Mouse (Mus musculus): ENCODE results near the gene Osbpl6. TPM values are rescaled to one million over a fixed set of nuclear protein-coding genes. Genes with fewer than 3 reads are reported as not detected.

Gene Osbpl6
- polyA plus RNA-seq, 1 experiment from 2014 or later, result 27.2 TPM

DNA sequence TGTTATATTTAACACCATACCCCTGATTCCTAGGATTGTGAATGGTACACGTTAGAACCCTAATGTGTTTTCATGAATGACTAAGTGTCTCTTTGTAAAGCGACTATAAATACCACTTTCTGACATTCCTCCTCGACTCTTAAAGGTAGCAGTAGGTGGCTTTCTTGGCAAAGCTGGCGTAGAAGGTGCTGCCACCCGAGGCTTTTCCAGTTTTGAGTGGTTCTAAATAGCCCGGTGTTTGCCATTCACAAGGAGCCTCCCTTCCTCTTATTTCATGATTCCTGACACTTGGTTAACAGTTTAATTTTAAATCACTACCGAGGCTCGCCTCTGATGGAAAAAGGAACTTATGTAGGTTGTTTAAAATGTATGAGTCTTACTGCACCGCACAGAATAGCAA, 64.1 kb downstream of the Osbpl6 start:
- no peak overlapping the region for H3K27ac ChIP-seq (replicated peaks)
- 76% methylated on average over 9 of the region's 9 CpGs for whole genome bisulfite sequencing
- H3K36me3 ChIP-seq, result 0 out of 2 replicates have a peak, but pooled peaks cover 8% of the 10 kb centered on the region
- no peak overlapping the region for H3K4me2 ChIP-seq
- ATAC-seq (ENCODE audit: low read depth), result no peak
- H3K4me1 ChIP-seq (replicated peaks), result no peaks in the 10 kb centered on the region
- no peaks in the 10 kb centered on the region for H3K27me3 ChIP-seq
- H3K4me3 ChIP-seq, result no peak overlapping the region
- no peak overlapping the region for H3K9ac ChIP-seq
- H3K9me3 ChIP-seq, result no peaks in the 10 kb centered on the region

DNA sequence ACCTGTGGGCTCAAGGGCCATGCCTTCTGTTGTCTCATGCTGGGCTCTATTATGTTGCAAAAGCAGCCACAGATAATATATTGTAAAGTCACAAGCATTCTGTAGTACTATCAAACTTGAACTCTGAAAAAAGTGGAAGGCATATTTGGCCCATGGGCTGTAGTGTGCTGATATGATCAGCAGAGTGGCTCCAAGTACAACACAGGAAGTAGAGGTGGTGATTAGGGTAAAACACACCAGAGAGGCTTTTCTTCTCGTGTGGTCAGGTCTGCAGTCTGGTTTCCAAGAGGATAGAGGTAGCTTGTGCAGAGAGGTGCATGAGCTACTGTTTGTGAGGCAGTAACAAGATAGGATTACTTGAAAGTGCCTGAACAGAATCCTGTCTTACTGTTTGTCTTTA, 69.5 kb downstream of the Osbpl6 start:
- Histone ChIP-seq H3K27ac (replicated peaks) (no peak overlapping the region), H3K9ac (no peak overlapping the region), H3K4me1 (replicated peaks) (0 out of 2 replicates have a peak, but pooled peaks cover 6% of the 10 kb centered on the region), H3K9me3 (no peaks in the 10 kb centered on the region), H3K36me3 (0 out of 2 replicates have a peak, but pooled peaks cover 8% of the 10 kb centered on the region), H3K27me3 (no peaks in the 10 kb centered on the region), H3K4me2 (no peak overlapping the region), H3K4me3 (no peak overlapping the region)
- no peak for ATAC-seq (ENCODE audit: low read depth)
- WGBS, result 67% methylated on average over 1 of the region's 1 CpGs

DNA sequence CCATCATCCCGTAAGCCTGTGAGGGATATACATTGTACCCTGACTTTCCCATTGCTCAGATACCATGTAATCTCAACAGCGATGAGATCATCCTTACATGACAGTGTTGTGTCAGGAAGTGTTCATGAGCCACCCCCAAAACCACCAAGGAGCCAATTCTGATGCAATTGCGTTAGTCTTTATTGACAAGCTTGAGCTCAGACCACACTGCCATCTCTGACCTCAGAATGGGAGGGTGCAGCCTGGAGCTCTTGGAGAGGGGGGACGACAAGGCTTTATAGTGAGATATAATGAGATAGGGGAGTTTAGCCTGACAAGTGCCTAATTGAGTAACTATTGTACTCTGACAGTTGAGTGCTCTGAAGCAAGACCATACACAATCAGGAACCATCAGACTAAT, 82.5 kb downstream of the Osbpl6 start:
- H3K36me3 ChIP-seq, result no peaks in the 10 kb centered on the region
- no peak for ATAC-seq (ENCODE audit: low read depth)
- WGBS, result 85% methylated on average over 4 of the region's 4 CpGs
- no peaks in the 10 kb centered on the region for H3K9me3 ChIP-seq
- no peak overlapping the region for H3K4me2 ChIP-seq
- no peak overlapping the region for H3K9ac ChIP-seq
- H3K27me3 ChIP-seq, result no peaks in the 10 kb centered on the region
- H3K4me3 ChIP-seq, result no peak overlapping the region
- H3K4me1 ChIP-seq (replicated peaks), result peaks cover 23% of the 10 kb centered on the region
- H3K27ac ChIP-seq (replicated peaks), result no peak overlapping the region

DNA sequence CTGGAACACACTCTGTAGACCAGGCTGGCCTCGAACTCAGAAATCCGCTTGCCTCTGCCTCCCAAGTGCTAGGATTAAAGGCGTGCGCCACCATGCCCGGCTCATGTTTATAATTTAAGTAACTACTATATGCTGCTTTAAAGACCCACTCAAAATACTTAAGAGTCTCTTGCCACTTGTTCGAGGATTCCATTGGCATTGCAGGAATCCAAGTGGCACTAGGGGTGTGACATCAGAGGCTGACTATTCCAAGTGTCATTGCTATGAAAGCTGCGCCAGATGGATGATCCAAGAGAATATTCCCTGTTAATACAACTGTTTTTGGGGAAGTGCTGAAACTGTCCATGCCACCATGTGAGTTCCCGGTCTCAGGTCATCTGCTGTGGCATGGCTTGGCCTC, 83.9 kb downstream of the Osbpl6 start:
- no peaks in the 10 kb centered on the region for H3K27me3 ChIP-seq
- peaks cover 23% of the 10 kb centered on the region for H3K4me1 ChIP-seq (replicated peaks)
- no peak overlapping the region for H3K4me2 ChIP-seq
- H3K27ac ChIP-seq (replicated peaks), result no peak overlapping the region
- H3K36me3 ChIP-seq, result no peaks in the 10 kb centered on the region
- ATAC-seq (ENCODE audit: low read depth), result no peak
- H3K9me3 ChIP-seq, result no peaks in the 10 kb centered on the region
- no peak overlapping the region for H3K9ac ChIP-seq
- WGBS, result 97% methylated on average over 8 of the region's 8 CpGs
- H3K4me3 ChIP-seq, result no peak overlapping the region

GRCm38 (mm10) chr2:76491371-76491770, 85.1 kb downstream of the Osbpl6 start:
- Histone ChIP-seq H3K36me3 (no peaks in the 10 kb centered on the region), H3K4me1 (replicated peaks) (peaks cover 23% of the 10 kb centered on the region), H3K27ac (replicated peaks) (peak overlapping the region; percentile 80), H3K9me3 (no peaks in the 10 kb centered on the region), H3K4me2 (no peak overlapping the region), H3K4me3 (no peak overlapping the region), H3K9ac (no peak overlapping the region), H3K27me3 (no peaks in the 10 kb centered on the region)
- ATAC-seq (ENCODE audit: low read depth), result no peak
- 72% methylated on average over 6 of the region's 6 CpGs for whole genome bisulfite sequencing

DNA sequence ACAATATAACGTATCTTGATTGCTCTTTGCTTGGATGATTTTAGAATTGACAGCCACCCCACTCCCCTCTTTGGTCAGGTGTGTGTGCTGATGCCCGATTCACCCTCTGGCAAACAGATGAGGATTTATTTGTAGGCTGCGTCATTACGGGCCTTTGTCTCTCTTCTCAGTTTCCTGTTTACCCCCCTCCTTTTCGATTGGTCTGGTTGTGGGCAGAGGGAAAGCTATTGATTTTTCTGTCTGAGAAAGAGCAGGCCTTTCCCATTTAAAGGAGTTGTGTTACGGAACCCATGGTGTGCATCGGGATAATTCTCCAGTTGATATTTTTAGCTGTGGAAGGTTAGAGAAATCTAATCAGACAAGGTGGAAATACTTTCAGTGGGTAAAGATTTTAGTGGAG, 85.9 kb downstream of the Osbpl6 start:
- Histone ChIP-seq H3K36me3 (no peaks in the 10 kb centered on the region), H3K27ac (replicated peaks) (peak overlapping the region; percentile 80), H3K27me3 (no peaks in the 10 kb centered on the region), H3K9me3 (no peaks in the 10 kb centered on the region), H3K4me3 (no peak overlapping the region), H3K9ac (0 out of 2 replicates have a peak overlapping the region, but pooled peaks have one; percentile 4), H3K4me2 (no peak overlapping the region), H3K4me1 (replicated peaks) (peaks cover 23% of the 10 kb centered on the region)
- 47% methylated on average over 7 of the region's 7 CpGs for WGBS
- ATAC-seq (ENCODE audit: low read depth), result peak; percentile 60

GRCm38 (mm10) chr2:76496006-76496748, 89.9 kb downstream of the Osbpl6 start:
- no peak overlapping the region for H3K4me2 ChIP-seq

DNA sequence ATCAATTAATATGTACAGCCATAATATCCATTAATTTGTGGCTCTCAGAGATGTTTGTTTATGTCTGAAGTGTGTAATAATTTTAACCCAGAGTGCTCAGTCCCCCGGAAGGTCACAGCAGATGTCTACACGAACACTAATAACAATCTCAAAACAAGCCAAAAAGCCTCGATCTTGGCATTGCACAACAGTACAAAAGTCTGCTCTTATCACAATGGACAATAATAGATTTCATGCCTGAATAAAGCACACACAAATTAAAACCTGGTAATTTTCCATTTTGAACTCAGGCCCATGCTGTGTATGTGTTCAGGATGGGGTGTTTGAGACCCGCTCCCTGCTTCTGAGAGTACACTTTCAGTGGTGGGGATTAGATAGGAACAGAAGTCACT, 90.4 kb downstream of the Osbpl6 start:
- no peak overlapping the region for H3K27ac ChIP-seq (replicated peaks)
- H3K9ac ChIP-seq, result no peak overlapping the region
- ATAC-seq (ENCODE audit: low read depth), result no peak
- 88% methylated on average over 4 of the region's 4 CpGs for WGBS
- H3K36me3 ChIP-seq, result no peaks in the 10 kb centered on the region
- no peaks in the 10 kb centered on the region for H3K9me3 ChIP-seq
- no peaks in the 10 kb centered on the region for H3K27me3 ChIP-seq
- peaks cover 10% of the 10 kb centered on the region for H3K4me1 ChIP-seq (replicated peaks)
- H3K4me2 ChIP-seq, result no peak overlapping the region
- no peak overlapping the region for H3K4me3 ChIP-seq

More at GRCm38 (mm10) chr2:76496006-76496748, 89.9 kb downstream of the Osbpl6 start:
- H3K9ac ChIP-seq, result no peak overlapping the region
- H3K27ac ChIP-seq (replicated peaks), result no peak overlapping the region
- 87% methylated on average over 11 of the region's 11 CpGs for WGBS
- H3K4me3 ChIP-seq, result no peak overlapping the region
- no peaks in the 10 kb centered on the region for H3K9me3 ChIP-seq
- no peaks in the 10 kb centered on the region for H3K36me3 ChIP-seq
- H3K4me1 ChIP-seq (replicated peaks), result peaks cover 16% of the 10 kb centered on the region
- no peaks in the 10 kb centered on the region for H3K27me3 ChIP-seq
- no peak for ATAC-seq (ENCODE audit: low read depth)

DNA sequence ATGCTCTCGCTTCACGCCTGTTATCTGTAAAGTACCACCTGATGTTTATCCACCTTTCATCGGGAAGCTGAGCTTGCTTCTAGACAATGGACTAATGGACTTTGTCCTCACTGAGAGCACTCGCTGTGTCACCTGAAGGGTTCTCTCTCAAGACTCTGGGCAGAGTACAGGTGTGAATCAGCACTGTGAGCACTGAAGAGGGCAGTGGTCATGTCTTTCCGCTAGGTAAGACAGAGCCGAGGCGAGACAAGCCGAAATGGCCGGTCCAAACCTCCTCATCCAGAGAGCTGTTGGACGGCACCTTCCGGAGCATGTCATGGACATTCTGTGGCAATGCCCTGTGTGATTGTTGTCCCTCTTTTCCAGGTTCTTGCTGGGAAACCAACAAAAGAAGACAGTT, 92.6 kb downstream of the Osbpl6 start:
- no peak overlapping the region for H3K9ac ChIP-seq
- no peak overlapping the region for H3K4me3 ChIP-seq
- WGBS, result 94% methylated on average over 11 of the region's 11 CpGs
- no peaks in the 10 kb centered on the region for H3K27me3 ChIP-seq
- no peak overlapping the region for H3K27ac ChIP-seq (replicated peaks)
- no peak overlapping the region for H3K4me2 ChIP-seq
- 0 out of 2 replicates have a peak, but pooled peaks cover 5% of the 10 kb centered on the region for H3K36me3 ChIP-seq
- no peak for ATAC-seq (ENCODE audit: low read depth)
- no peaks in the 10 kb centered on the region for H3K9me3 ChIP-seq
- H3K4me1 ChIP-seq (replicated peaks), result no peaks in the 10 kb centered on the region

DNA sequence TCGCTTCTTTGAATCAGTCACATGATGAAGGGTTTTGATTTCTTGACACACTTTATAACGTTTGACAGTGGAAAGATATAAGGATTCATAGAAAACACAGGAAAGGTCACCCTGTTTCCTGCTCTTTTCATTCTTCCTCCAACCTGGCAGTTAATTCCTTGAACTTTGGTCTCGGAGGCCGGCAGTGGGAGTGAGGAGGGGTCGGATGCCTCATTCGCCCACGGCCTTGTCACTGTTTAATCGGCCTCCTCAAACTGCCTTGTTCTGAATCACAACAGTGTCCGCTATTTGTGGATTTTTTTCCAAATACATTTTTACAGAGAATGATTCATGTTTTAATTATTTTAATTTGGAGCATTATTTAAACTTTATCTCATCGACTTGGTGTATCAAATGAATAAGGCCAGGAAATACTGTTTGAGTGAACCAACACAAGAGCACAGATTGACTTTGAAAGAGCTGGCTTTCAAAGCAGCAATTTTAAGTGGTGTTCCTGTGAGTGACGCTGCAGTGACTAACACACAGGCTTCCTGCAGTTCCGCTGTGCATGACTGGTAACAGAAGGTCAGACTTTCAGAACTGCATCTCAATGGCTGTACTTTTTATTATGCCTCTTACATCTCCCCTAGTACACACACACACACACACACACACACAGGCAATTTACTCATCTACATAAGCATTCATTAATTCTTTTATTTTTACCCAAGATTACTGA, 98.0 kb downstream of the Osbpl6 start:
- H3K27ac ChIP-seq (replicated peaks), result no peak overlapping the region
- no peaks in the 10 kb centered on the region for H3K27me3 ChIP-seq
- no peak for ATAC-seq (ENCODE audit: low read depth)
- H3K9ac ChIP-seq, result no peak overlapping the region
- no peaks in the 10 kb centered on the region for H3K9me3 ChIP-seq
- no peaks in the 10 kb centered on the region for H3K4me1 ChIP-seq (replicated peaks)
- H3K4me2 ChIP-seq, result no peak overlapping the region
- H3K4me3 ChIP-seq, result no peak overlapping the region
- WGBS, result 59% methylated on average over 12 of the region's 12 CpGs
- H3K36me3 ChIP-seq, result 0 out of 2 replicates have a peak, but pooled peaks cover 5% of the 10 kb centered on the region

DNA sequence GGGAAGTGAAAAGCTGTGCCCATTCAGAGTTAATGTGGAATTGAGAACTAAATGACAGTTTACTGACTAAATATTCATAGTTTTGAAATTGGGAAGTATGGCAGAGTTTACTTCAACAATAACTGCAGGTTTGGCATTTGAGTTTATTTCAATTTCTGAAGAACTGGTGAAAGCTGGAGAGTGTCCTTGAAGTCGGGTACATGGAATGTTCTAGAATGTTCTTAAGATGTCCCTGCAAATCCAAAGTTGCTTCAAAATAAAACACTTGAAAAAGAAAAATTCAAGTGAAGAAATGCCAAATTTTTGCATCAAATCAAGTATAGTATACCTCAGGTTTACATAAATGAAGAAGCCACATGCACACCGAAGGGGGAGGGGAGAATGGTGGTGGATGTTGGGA, 98.7 kb downstream of the Osbpl6 start:
- no peaks in the 10 kb centered on the region for H3K9me3 ChIP-seq
- no peak for ATAC-seq (ENCODE audit: low read depth)
- no peaks in the 10 kb centered on the region for H3K4me1 ChIP-seq (replicated peaks)
- no peak overlapping the region for H3K4me3 ChIP-seq
- H3K36me3 ChIP-seq, result 0 out of 2 replicates have a peak, but pooled peaks cover 5% of the 10 kb centered on the region
- WGBS, result 95% methylated on average over 2 of the region's 2 CpGs
- H3K27ac ChIP-seq (replicated peaks), result no peak overlapping the region
- H3K9ac ChIP-seq, result no peak overlapping the region
- H3K27me3 ChIP-seq, result no peaks in the 10 kb centered on the region
- H3K4me2 ChIP-seq, result no peak overlapping the region

- H3K9ac ChIP-seq, result no peak overlapping the region
- no peak overlapping the region for H3K4me3 ChIP-seq
- no peaks in the 10 kb centered on the region for H3K9me3 ChIP-seq
- no peak overlapping the region for H3K4me2 ChIP-seq
- ATAC-seq (ENCODE audit: low read depth), result no peak
- H3K27me3 ChIP-seq, result no peaks in the 10 kb centered on the region
- H3K27ac ChIP-seq (replicated peaks), result no peak overlapping the region
- peaks cover 9% of the 10 kb centered on the region; the same call in 1 of the 2 replicates for H3K4me1 ChIP-seq (replicated peaks)
- whole genome bisulfite sequencing, result 70% methylated on average over 8 of the region's 8 CpGs
- no peaks in the 10 kb centered on the region for H3K36me3 ChIP-seq
These were observed 105.0 kb downstream of the Osbpl6 start for GRCm38 (mm10) chr2:76511281-76511721.

All from neural tube, embryonic 13.5 days (tissue).